Comparison of ENCODE assay signal across 9 mouse cellular contexts in genomic region chr15:26717952-26718351, GRCm38 (mm10).
A peak's percentile ranks its signal among the peaks of the same experiment; 100 is the strongest.
DNase-seq lines count a peak whose midpoint lies in the region; ATAC-seq lines count a peak whose summit lies in the region.
"Had no signal": no experiment of that assay in that cellular context is flagged by ENCODE, and none has a peak within 500 bp of the region (broad histone marks: within the 10 kb centered on the region; RNA-seq: fewer than 3 reads in every experiment).

No protein-coding gene starts in this region.

- H3K27me3 ChIP-seq in midbrain, embryonic 12.5 days, result no peaks in the 10 kb centered on the region
- H3K27me3 ChIP-seq in midbrain, embryonic 10.5 days (ENCODE audit: low read depth, poor library complexity, severe bottlenecking), result no peaks in the 10 kb centered on the region
- no peaks in the 10 kb centered on the region for H3K27me3 ChIP-seq in heart, embryonic 16.5 days (ENCODE audit: control insufficient read depth, insufficient read depth, low read length)
- no peaks in the 10 kb centered on the region for H3K27me3 ChIP-seq in stomach, embryonic 14.5 days (ENCODE audit: control insufficient read depth, insufficient read depth, low read length)
- H3K27me3 ChIP-seq: liver, embryonic 13.5 days had no signal

- H3K27ac ChIP-seq in midbrain, embryonic 12.5 days (replicated peaks), result no peak overlapping the region
- no peak overlapping the region for H3K27ac ChIP-seq in midbrain, embryonic 10.5 days (replicated peaks)
- H3K27ac ChIP-seq in heart, embryonic 16.5 days (ENCODE audit: low read length), result peak overlapping the region; percentile 28; the same call in 1 of the 2 replicates
- H3K27ac ChIP-seq in stomach, embryonic 14.5 days (ENCODE audit: low read length), result peak overlapping the region; percentile 4; the same call in 1 of the 2 replicates
- H3K27ac ChIP-seq: liver, embryonic 13.5 days had no signal

- no peaks in the 10 kb centered on the region for H3K36me3 ChIP-seq in midbrain, embryonic 12.5 days
- no peaks in the 10 kb centered on the region for H3K36me3 ChIP-seq in midbrain, embryonic 10.5 days
- no peaks in the 10 kb centered on the region for H3K36me3 ChIP-seq in heart, embryonic 16.5 days (ENCODE audit: control insufficient read depth, insufficient read depth)
- no peaks in the 10 kb centered on the region for H3K36me3 ChIP-seq in stomach, embryonic 14.5 days (ENCODE audit: control insufficient read depth, insufficient read depth, low read length)
- H3K36me3 ChIP-seq: liver, embryonic 13.5 days had no signal

- 52% methylated on average over 7 of the region's 7 CpGs for WGBS in midbrain, embryonic 12.5 days
- WGBS in midbrain, embryonic 10.5 days, result 64% methylated on average over 7 of the region's 7 CpGs
- 38% methylated on average over 7 of the region's 7 CpGs for WGBS in heart, embryonic 16.5 days
- 34% methylated on average over 7 of the region's 7 CpGs for WGBS in stomach, embryonic 14.5 days

- no peak overlapping the region for H3K4me2 ChIP-seq in midbrain, embryonic 12.5 days (replicated peaks)
- no peak overlapping the region for H3K4me2 ChIP-seq in heart, embryonic 16.5 days (ENCODE audit: low read depth, low read length)
- H3K4me2 ChIP-seq in stomach, embryonic 14.5 days (replicated peaks; ENCODE audit: low read depth, low read length), result no peak overlapping the region
- H3K4me2 ChIP-seq: liver, embryonic 13.5 days had no signal

- no peak overlapping the region for H3K4me3 ChIP-seq in midbrain, embryonic 12.5 days
- no peak overlapping the region for H3K4me3 ChIP-seq in midbrain, embryonic 10.5 days
- no peak overlapping the region for H3K4me3 ChIP-seq in heart, embryonic 16.5 days (ENCODE audit: low read length)
- no peak overlapping the region for H3K4me3 ChIP-seq in stomach, embryonic 14.5 days (ENCODE audit: low read depth, low read length)
- H3K4me3 ChIP-seq: liver, embryonic 13.5 days had no signal

- H3K9me3 ChIP-seq in midbrain, embryonic 12.5 days, result no peaks in the 10 kb centered on the region
- H3K9me3 ChIP-seq in midbrain, embryonic 10.5 days (replicated peaks), result no peaks in the 10 kb centered on the region
- no peaks in the 10 kb centered on the region for H3K9me3 ChIP-seq in heart, embryonic 16.5 days (replicated peaks; ENCODE audit: control insufficient read depth, low read length)
- H3K9me3 ChIP-seq in stomach, embryonic 14.5 days (ENCODE audit: control insufficient read depth, low read depth, low read length), result no peaks in the 10 kb centered on the region
- H3K9me3 ChIP-seq: liver, embryonic 13.5 days had no signal

- no peaks in the 10 kb centered on the region for H3K4me1 ChIP-seq in midbrain, embryonic 12.5 days
- H3K4me1 ChIP-seq in midbrain, embryonic 10.5 days, result peaks cover 13% of the 10 kb centered on the region
- H3K4me1 ChIP-seq in heart, embryonic 16.5 days (ENCODE audit: control insufficient read depth, insufficient read depth, low read length), result peaks cover 12% of the 10 kb centered on the region
- H3K4me1 ChIP-seq in stomach, embryonic 14.5 days (ENCODE audit: control insufficient read depth, insufficient read depth, low read length), result 0 out of 2 replicates have a peak, but pooled peaks cover 4% of the 10 kb centered on the region
- H3K4me1 ChIP-seq: liver, embryonic 13.5 days had no signal

- no peak for DNase-seq in midbrain, embryonic 10.5 days (ENCODE audit: low spot score)
- DNase-seq in adrenal gland, postnatal 4 days (ENCODE audit: low spot score in 2 of 2), result peak; percentile 4 to 9
- no peak for DNase-seq in cerebellum, adult 9-11 months
- DNase-seq: gastrocnemius, postnatal 10 days; liver, embryonic 13.5 days had no signal

- no peak overlapping the region for H3K9ac ChIP-seq in midbrain, embryonic 12.5 days (replicated peaks)
- H3K9ac ChIP-seq in heart, embryonic 16.5 days (ENCODE audit: low read length), result no peak overlapping the region
- H3K9ac ChIP-seq in stomach, embryonic 14.5 days (replicated peaks; ENCODE audit: low read depth, low read length), result no peak overlapping the region
- H3K9ac ChIP-seq: liver, embryonic 13.5 days had no signal

- 0 out of 2 replicates have a peak, but pooled peaks have one; percentile 19 for ATAC-seq in midbrain, embryonic 12.5 days (ENCODE audit: low FRiP score, low read depth)
- no peak for ATAC-seq in heart, embryonic 16.5 days (replicated peaks; ENCODE audit: extremely low read depth, insufficient read depth, low FRiP score)
- ATAC-seq in stomach, embryonic 14.5 days (ENCODE audit: insufficient number of reproducible peaks, insufficient read depth, low FRiP score, low read depth), result no peak
- no peak for ATAC-seq in megakaryocyte-erythroid progenitor cell, adult 5-6 weeks (replicated peaks; ENCODE audit: low FRiP score, low TSS enrichment, poor library complexity, severe bottlenecking)

Comparison
In these comparisons a context has a peak if more than half of its experiments do, and no peak if none do; other contexts are left out.
1. H3K27ac ChIP-seq: peak in heart, embryonic 16.5 days (single experiment) and stomach, embryonic 14.5 days (single experiment); none in midbrain, embryonic 12.5 days (single experiment) and midbrain, embryonic 10.5 days (single experiment).
2. DNase-seq: peak in adrenal gland, postnatal 4 days (2 of 2); none in midbrain, embryonic 10.5 days (single experiment) and cerebellum, adult 9-11 months (single experiment).